In the genomic region with DNA sequence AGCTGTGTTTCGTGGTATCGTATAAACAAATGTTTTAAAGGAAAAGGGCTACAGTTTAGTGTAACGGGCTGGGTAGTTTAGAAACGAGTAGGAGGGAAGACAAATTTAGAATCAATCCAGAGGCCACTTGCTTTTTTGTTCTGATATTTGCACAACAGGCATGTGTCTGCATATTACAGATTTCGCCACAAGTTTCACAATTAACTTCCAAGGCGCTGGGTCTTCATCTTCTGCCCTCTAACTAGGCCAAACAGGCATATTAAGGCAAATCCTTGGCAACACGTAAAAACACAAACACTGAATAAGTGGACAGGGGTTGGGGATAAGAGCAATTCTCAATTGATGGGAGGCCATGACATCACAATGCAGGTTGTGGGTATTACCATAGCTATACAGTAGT, we compare ENCODE assay signal across 24 mouse cellular contexts. TPM values are rescaled to one million over a fixed set of nuclear protein-coding genes. Genes with fewer than 3 reads are reported as not detected.
DNase-seq lines count a peak whose midpoint lies in the region; ATAC-seq lines count a peak whose summit lies in the region.
"Had no signal": no experiment of that assay in that cellular context is flagged by ENCODE, and none has a peak within 500 bp of the region (broad histone marks: within the 10 kb centered on the region; RNA-seq: fewer than 3 reads in every experiment).

No protein-coding gene starts in this region.

- ATAC-seq in granulocyte monocyte progenitor cell, adult 5-6 weeks (replicated peaks; ENCODE audit: poor library complexity, severe bottlenecking), result peak; percentile 72
- ATAC-seq: forebrain, embryonic 13.5 days; forebrain, embryonic 16.5 days; hindbrain, embryonic 16.5 days; intestine, embryonic 15.5 days; Patski had no signal

- DNase-seq in heart, adult 11 months, result peak; percentile 40
- DNase-seq in heart, adult 9 months (ENCODE audit: low spot score in 2 of 2), result no peak
- peak; percentile 29 for DNase-seq in lung, postnatal 36 days
- no peak for DNase-seq in lung, postnatal 10 days
- no peak for DNase-seq in cerebellum, adult 9-11 months
- DNase-seq: adrenal gland, adult 8-10 months; adrenal gland, postnatal 25 days; B cell, adult 2 months; cerebellum, adult 11-12 months; cerebellum, adult 8-10 months; cerebellum, postnatal 14 days; gastrocnemius, postnatal 10 days; gastrocnemius, postnatal 36 days; heart, adult 18-20 months; heart, postnatal 36 days had no signal

RNA-seq across cellular contexts. Expression of a gene that starts 2.0 kb away (rescaled TPM):
- total RNA-seq in granulocyte monocyte progenitor cell, adult 5-6 weeks (2014; fragmentation: Nextera tagmentation), result not detected in 2 replicates
- not detected in 2 replicates for total RNA-seq in granulocyte monocyte progenitor cell, adult 5-6 weeks (2017)
- total RNA-seq: adrenal gland, adult 8-10 months; adrenal gland, postnatal 25 days; CH12.LX; G1E; gastrocnemius, adult 18-20 months; gastrocnemius, postnatal 10 days; gastrocnemius, postnatal 36 days; heart, adult 18-20 months; heart, postnatal 36 days had no signal

RNA-seq across cellular contexts. Expression of a gene that starts 17.1 kb away (rescaled TPM):
- 43.3 and 45.3 TPM in 2 replicates for total RNA-seq in granulocyte monocyte progenitor cell, adult 5-6 weeks (2014; fragmentation: Nextera tagmentation)
- total RNA-seq in granulocyte monocyte progenitor cell, adult 5-6 weeks (2017), result 67.9 and 72.2 TPM in 2 replicates

Comparison
In these comparisons a context has a peak if more than half of its experiments do, and no peak if none do; other contexts are left out.
1. DNase-seq: peak in heart, adult 11 months (single experiment) and lung, postnatal 36 days (single experiment); none in heart, adult 9 months (0 of 2), lung, postnatal 10 days (single experiment) and cerebellum, adult 9-11 months (single experiment).